Mouse (Mus musculus) midbrain, postnatal 0 days (tissue): Measurements from ENCODE around the gene Sap30bp. TPM values are rescaled to one million over a fixed set of nuclear protein-coding genes. Genes with fewer than 3 reads are reported as not detected.
A peak's percentile ranks its signal among the peaks of the same experiment; 100 is the strongest.

Source experiments
- ATAC-seq: fragments of 200-750 bp; cut with Nextera tagmentation; 2 replicates; pipeline ENCODE4 v1.8.0; 2017; ENCODE audit warnings: moderate number of reproducible peaks, mild to moderate bottlenecking, moderate TSS enrichment, moderate library complexity; ENCODE audit not compliant: low FRiP score
- DNase-seq: peaks from one replicate; pipeline ENCODE4 v3.0.0-alpha.2; 2015; ENCODE audit warnings: low spot score
- H3K27ac ChIP-seq: fragments of 300-500 bp; sonication (generic); 2 replicates; pipeline ENCODE4 v1.5.1; 2014; ENCODE audit warnings: low read depth, mild to moderate bottlenecking, low read length, mixed read lengths
- H3K27me3 ChIP-seq: fragments of 300-500 bp; sonication (generic); 2 replicates; pipeline ENCODE4 v1.6.1; 2014; ENCODE audit warnings: low read length, control low read depth, mixed read lengths; ENCODE audit not compliant: insufficient read depth
- H3K36me3 ChIP-seq: fragments of 300-500 bp; sonication (generic); 2 replicates; pipeline ENCODE4 v1.6.1; 2014; ENCODE audit warnings: low read length, control low read depth, mixed read lengths; ENCODE audit not compliant: insufficient read depth
- H3K4me1 ChIP-seq: fragments of 300-500 bp; sonication (generic); 2 replicates; pipeline ENCODE4 v1.6.1; 2014; ENCODE audit warnings: mild to moderate bottlenecking, control low read depth, antibody characterized with exemption, low read length, mixed read lengths; ENCODE audit not compliant: insufficient read depth
- H3K4me2 ChIP-seq: fragments of 300-500 bp; sonication (generic); 2 replicates; pipeline ENCODE4 v1.6.1; 2014; ENCODE audit warnings: low read depth, mild to moderate bottlenecking, low read length, mixed read lengths; ENCODE audit not compliant: poor library complexity, severe bottlenecking
- H3K4me3 ChIP-seq: fragments of 300-500 bp; sonication (generic); 2 replicates; pipeline ENCODE4 v1.5.1; 2014; ENCODE audit warnings: low read depth, mild to moderate bottlenecking, low read length, moderate library complexity
- H3K9ac ChIP-seq: fragments of 300-500 bp; sonication (generic); replicated peaks from 2 replicates; pipeline ENCODE4 v1.6.1; 2014; ENCODE audit warnings: mild to moderate bottlenecking, low read length, moderate library complexity, mixed read lengths; ENCODE audit not compliant: poor library complexity, severe bottlenecking
- H3K9me3 ChIP-seq: fragments of 300-500 bp; sonication (generic); 2 replicates; pipeline ENCODE4 v1.6.1; 2016; ENCODE audit warnings: low read length, control low read depth
- CTCF ChIP-seq: IDR thresholded peaks from 2 replicates; pipeline ENCODE4 v1.5.1; 2016; ENCODE audit warnings: antibody characterized with exemption, mild to moderate bottlenecking
- WGBS: fragments of 180-500 bp; shearing (Covaris S2); extraction: QIAGEN DNeasy Blood & Tissue Kit; methylation state at CpG from one replicate; pipeline ENCODE4 v1.1.7; 2014; 5-methylcytosine and 5-hydroxymethylcytosine counted together
- polyA plus RNA-seq: library from polyadenylated mRNA; unstranded; fragments of >200 nt; fragmentation: Nextera tagmentation; extraction: Ambion mirVana; gene quantifications from 2 replicates; pipeline ENCODE4 v1.2.1, GENCODE M21; 2015
- total RNA-seq: library from RNA; depleted of rRNA; stranded (reverse); fragments of >200 nt; gene quantifications from 2 replicates; pipeline ENCODE4 v1.2.3, GENCODE M21; 2014; rRNA removed

Sap30bp gene
- total RNA-seq (44.3 and 46.4 TPM in 2 replicates), polyA plus RNA-seq (43.3 and 54.3 TPM in 2 replicates)

DNA sequence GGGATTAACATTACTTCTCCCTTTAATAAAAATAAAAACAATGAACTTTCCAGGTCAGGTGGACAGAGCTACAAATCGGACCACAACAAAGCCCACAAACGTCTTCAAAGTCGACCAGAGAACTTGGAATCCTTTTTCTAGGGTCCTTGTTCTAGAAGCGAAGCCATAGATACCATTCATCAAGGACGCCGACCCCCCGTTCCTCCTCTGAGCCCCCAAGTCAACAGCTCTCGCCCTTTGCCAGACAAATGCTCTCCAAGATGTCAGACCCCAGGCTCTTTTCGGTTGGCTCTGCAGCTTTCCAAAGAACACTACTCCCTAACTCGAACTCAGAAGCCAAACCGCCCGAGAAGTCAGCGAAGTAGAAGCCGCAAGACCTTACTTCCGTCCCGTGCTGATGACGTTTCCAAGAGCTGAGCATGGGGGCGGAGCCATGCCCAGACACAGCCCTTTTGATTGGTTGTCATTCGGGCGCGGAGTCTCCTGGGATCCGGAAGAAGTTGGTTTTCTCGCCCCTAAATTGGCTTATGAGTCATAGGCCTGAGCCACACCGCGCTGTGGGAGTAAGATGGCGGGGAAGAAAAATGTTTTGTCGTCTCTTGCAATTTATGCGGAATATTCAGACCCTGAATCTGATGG, at the start of gene Sap30bp, which contains the start of gene Recql5:
TSS of gene Sap30bp (plus strand) at position 175 of the 639 bp plus-strand sequence.
TSS of gene Recql5 (minus strand) at position 370 of the 639 bp plus-strand sequence.
- Histone ChIP-seq H3K4me1 (no peaks in the 10 kb centered on the region), H3K4me2 (peak within 1 kb of the TSS; percentile 74), H3K4me3 (peak within 1 kb of the TSS; percentile 76), H3K9me3 (no peaks in the 10 kb centered on the region), H3K27me3 (no peaks in the 10 kb centered on the region), H3K27ac (peak within 1 kb of the TSS; percentile 71), H3K9ac (peak within 1 kb of the TSS; percentile 80), H3K36me3 (peaks cover 19% of the 10 kb centered on the region)
- ATAC-seq (peak; percentile 99), DNase-seq (peak; percentile 99)
- no peak for TF ChIP-seq CTCF
- under 1% methylated on average over 28 of the region's 28 CpGs for WGBS

- DNase-seq = no peak
- 93% methylated on average over 3 of the region's 3 CpGs for whole genome bisulfite sequencing
These were observed 48.7 kb upstream of the Sap30bp start for GRCm38 (mm10) chr11:115884361-115884760.

GRCm38 (mm10) chr11:115885281-115885680, 47.8 kb upstream of the Sap30bp start:
- no peaks in the 10 kb centered on the region for H3K9me3 ChIP-seq
- TF ChIP-seq CTCF = no peak
- no peak for DNase-seq
- no peaks in the 10 kb centered on the region for H3K4me1 ChIP-seq
- 78% methylated on average over 11 of the region's 11 CpGs for WGBS
- H3K4me2 ChIP-seq = no peak overlapping the region
- H3K9ac ChIP-seq = no peak overlapping the region
- H3K36me3 ChIP-seq = no peaks in the 10 kb centered on the region
- H3K27me3 ChIP-seq = no peaks in the 10 kb centered on the region
- ATAC-seq = no peak
- H3K4me3 ChIP-seq = no peak overlapping the region
- no peak overlapping the region for H3K27ac ChIP-seq

More at GRCm38 (mm10) chr11:115884361-115884760, 48.7 kb upstream of the Sap30bp start:
- Histone ChIP-seq H3K27ac (no peak overlapping the region), H3K9ac (no peak overlapping the region), H3K4me3 (no peak overlapping the region), H3K27me3 (no peaks in the 10 kb centered on the region), H3K36me3 (no peaks in the 10 kb centered on the region), H3K9me3 (no peaks in the 10 kb centered on the region), H3K4me2 (no peak overlapping the region), H3K4me1 (no peaks in the 10 kb centered on the region)
- ATAC-seq = no peak
- TF ChIP-seq CTCF = no peak

- TF ChIP-seq CTCF = no peak
- Histone ChIP-seq H3K27me3 (no peaks in the 10 kb centered on the region), H3K36me3 (no peaks in the 10 kb centered on the region), H3K4me1 (no peaks in the 10 kb centered on the region), H3K9me3 (no peaks in the 10 kb centered on the region), H3K9ac (no peak overlapping the region), H3K4me2 (no peak overlapping the region), H3K27ac (no peak overlapping the region), H3K4me3 (no peak overlapping the region)
- 0 out of 2 replicates have a peak, but pooled peaks have one; percentile 23 for ATAC-seq
- WGBS = 91% methylated on average over 11 of the region's 11 CpGs
- no peak for DNase-seq
These were observed 46.6 kb upstream of the Sap30bp start for GRCm38 (mm10) chr11:115886446-115886845.

- Histone ChIP-seq H3K4me1 (no peaks in the 10 kb centered on the region), H3K27ac (no peak overlapping the region), H3K9ac (no peak overlapping the region), H3K36me3 (no peaks in the 10 kb centered on the region), H3K4me2 (no peak overlapping the region), H3K27me3 (no peaks in the 10 kb centered on the region), H3K4me3 (no peak overlapping the region), H3K9me3 (no peaks in the 10 kb centered on the region)
- TF ChIP-seq CTCF = no peak
- WGBS = 83% methylated on average over 5 of the region's 5 CpGs
- DNase-seq = no peak
- no peak for ATAC-seq
These were observed 45.1 kb upstream of the Sap30bp start for GRCm38 (mm10) chr11:115888020-115888419.

- H3K9ac ChIP-seq = no peak overlapping the region
- no peak overlapping the region for H3K27ac ChIP-seq
- WGBS = 85% methylated on average over 6 of the region's 6 CpGs
- no peak overlapping the region for H3K4me3 ChIP-seq
- ATAC-seq (no peak), DNase-seq (no peak)
- TF ChIP-seq CTCF = no peak
- H3K27me3 ChIP-seq = no peaks in the 10 kb centered on the region
- H3K9me3 ChIP-seq = no peaks in the 10 kb centered on the region
- no peak overlapping the region for H3K4me2 ChIP-seq
- H3K36me3 ChIP-seq = no peaks in the 10 kb centered on the region
- no peaks in the 10 kb centered on the region for H3K4me1 ChIP-seq
These were observed 43.9 kb upstream of the Sap30bp start for GRCm38 (mm10) chr11:115889159-115889558.
